Mouse (Mus musculus) limb, embryonic 13.5 days (tissue): ENCODE measurements at regions not wholly inside any gene's neighbourhood (a gene's known extent, or its start where the extent isn't known, plus 50 kb on each side); places are given as distances from the start of the nearest gene placed in this dataset.
A peak's percentile ranks its signal among the peaks of the same experiment; 100 is the strongest.

Experiments
- ATAC-seq: fragments of 200-750 bp; cut with Nextera tagmentation; 2 replicates; pipeline ENCODE4 v1.8.0; 2017; ENCODE audit warnings: low read depth, moderate number of reproducible peaks, moderate TSS enrichment; ENCODE audit not compliant: low FRiP score
- H3K27ac ChIP-seq: fragments of 300-500 bp; sonication (generic); 2 replicates; pipeline ENCODE4 v1.5.1; 2015; ENCODE audit warnings: inconsistent platforms, mild to moderate bottlenecking, moderate library complexity
- H3K27me3 ChIP-seq: fragments of 300-500 bp; sonication (generic); 2 replicates; pipeline ENCODE4 v1.6.1; 2015; ENCODE audit warnings: mild to moderate bottlenecking, inconsistent platforms
- H3K36me3 ChIP-seq: fragments of 300-500 bp; sonication (generic); 2 replicates; pipeline ENCODE4 v1.6.1; 2015; ENCODE audit warnings: inconsistent platforms, mild to moderate bottlenecking, moderate library complexity
- H3K4me1 ChIP-seq: fragments of 300-500 bp; sonication (generic); 2 replicates; pipeline ENCODE4 v1.6.1; 2015; ENCODE audit warnings: inconsistent platforms
- H3K4me2 ChIP-seq: fragments of 300-500 bp; sonication (generic); replicated peaks from 2 replicates; pipeline ENCODE4 v1.6.1; 2015; ENCODE audit warnings: inconsistent platforms, mild to moderate bottlenecking, moderate library complexity
- H3K4me3 ChIP-seq: fragments of 300-500 bp; sonication (generic); 2 replicates; pipeline ENCODE4 v1.5.1; 2015; ENCODE audit warnings: moderate library complexity, mild to moderate bottlenecking, inconsistent platforms
- H3K9ac ChIP-seq: fragments of 300-500 bp; sonication (generic); 2 replicates; pipeline ENCODE4 v1.6.1; 2015; ENCODE audit warnings: mild to moderate bottlenecking, inconsistent platforms
- H3K9me3 ChIP-seq: fragments of 300-500 bp; sonication (generic); 2 replicates; pipeline ENCODE4 v1.6.1; 2016; ENCODE audit warnings: inconsistent platforms
- WGBS: fragments of 180-500 bp; shearing (Covaris S2); methylation state at CpG from one replicate; pipeline ENCODE4 v1.1.7; 2015; 5-methylcytosine and 5-hydroxymethylcytosine counted together

GRCm38 (mm10) chr7:115331698-115332097 lies 588.2 kb downstream of the Insc start:
- WGBS, result 85% methylated on average over 1 of the region's 1 CpGs

GRCm38 (mm10) chr7:115333046-115333577 lies 589.6 kb downstream of the Insc start:
- Histone ChIP-seq H3K36me3 (no peaks in the 10 kb centered on the region), H3K4me3 (no peak overlapping the region), H3K9ac (no peak overlapping the region), H3K9me3 (peaks cover 7% of the 10 kb centered on the region), H3K4me2 (no peak overlapping the region), H3K4me1 (no peaks in the 10 kb centered on the region), H3K27ac (no peak overlapping the region), H3K27me3 (no peaks in the 10 kb centered on the region)
- 30% methylated on average over 1 of the region's 1 CpGs for WGBS
- no peak for ATAC-seq

More at GRCm38 (mm10) chr7:115331698-115332097, 588.2 kb downstream of the Insc start:
- no peak overlapping the region for H3K27ac ChIP-seq
- H3K4me3 ChIP-seq, result no peak overlapping the region
- no peaks in the 10 kb centered on the region for H3K36me3 ChIP-seq
- H3K9me3 ChIP-seq, result no peaks in the 10 kb centered on the region
- no peaks in the 10 kb centered on the region for H3K27me3 ChIP-seq
- H3K4me2 ChIP-seq, result no peak overlapping the region
- H3K9ac ChIP-seq, result no peak overlapping the region
- H3K4me1 ChIP-seq, result no peaks in the 10 kb centered on the region
- no peak for ATAC-seq

DNA sequence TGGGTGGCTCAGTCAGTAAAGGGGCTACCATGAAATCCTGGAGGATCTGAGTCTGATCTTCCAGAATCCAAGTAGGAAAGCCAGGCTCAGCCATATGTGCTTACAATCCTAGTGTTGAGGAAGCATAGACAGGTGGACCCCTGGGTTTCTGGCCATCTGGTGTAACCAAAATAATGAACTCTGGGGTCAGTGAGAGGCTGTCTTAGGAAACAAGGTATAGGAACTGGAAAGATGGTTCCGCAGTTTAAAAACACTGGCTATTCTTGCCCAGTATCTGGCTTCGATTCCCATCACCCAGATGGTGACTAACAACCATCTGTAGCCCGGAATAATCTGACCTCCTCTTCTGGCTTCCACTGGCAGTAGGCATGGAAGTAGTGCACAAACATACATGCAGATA lies 591.6 kb downstream of the Insc start:
- no peak overlapping the region for H3K27ac ChIP-seq
- H3K4me2 ChIP-seq, result no peak overlapping the region
- H3K4me3 ChIP-seq, result no peak overlapping the region
- peaks cover 1% of the 10 kb centered on the region; the same call in 1 of the 2 replicates for H3K4me1 ChIP-seq
- WGBS, result 90% methylated on average over 3 of the region's 3 CpGs
- no peaks in the 10 kb centered on the region for H3K27me3 ChIP-seq
- ATAC-seq, result no peak
- H3K9me3 ChIP-seq, result peaks cover 7% of the 10 kb centered on the region
- H3K9ac ChIP-seq, result no peak overlapping the region
- no peaks in the 10 kb centered on the region for H3K36me3 ChIP-seq

DNA sequence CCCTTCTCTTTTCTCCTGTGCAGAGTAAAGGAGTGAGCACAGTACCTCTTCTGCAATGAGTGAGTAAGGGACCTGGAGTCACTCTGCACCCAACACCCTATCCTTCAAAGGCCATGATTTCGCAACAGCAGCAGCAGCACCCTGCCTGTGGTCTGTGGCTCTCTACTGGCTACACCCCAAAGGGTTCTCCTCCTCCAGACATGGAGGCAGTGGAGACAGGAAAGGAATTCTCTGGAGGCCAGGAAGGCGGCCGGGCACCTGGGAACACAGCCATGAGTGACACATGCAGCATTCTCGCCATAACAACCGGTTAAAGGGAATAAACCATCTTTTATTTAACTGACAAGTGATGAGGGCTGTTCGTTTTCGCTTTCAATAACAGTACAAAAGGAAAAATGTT lies 596.7 kb downstream of the Insc start:
- Histone ChIP-seq H3K27ac (no peak overlapping the region), H3K36me3 (no peaks in the 10 kb centered on the region), H3K9me3 (peaks cover 7% of the 10 kb centered on the region), H3K9ac (no peak overlapping the region), H3K4me1 (peaks cover 6% of the 10 kb centered on the region; the same call in 1 of the 2 replicates), H3K27me3 (no peaks in the 10 kb centered on the region), H3K4me3 (no peak overlapping the region), H3K4me2 (no peak overlapping the region)
- no peak for ATAC-seq
- 80% methylated on average over 7 of the region's 7 CpGs for WGBS

GRCm38 (mm10) chr7:115341007-115341406 lies 597.5 kb downstream of the Insc start:
- no peak overlapping the region for H3K27ac ChIP-seq
- WGBS, result 71% methylated on average over 4 of the region's 4 CpGs
- H3K4me2 ChIP-seq, result no peak overlapping the region
- H3K36me3 ChIP-seq, result no peaks in the 10 kb centered on the region
- no peak overlapping the region for H3K4me3 ChIP-seq
- no peaks in the 10 kb centered on the region for H3K27me3 ChIP-seq
- no peak for ATAC-seq
- H3K9me3 ChIP-seq, result peaks cover 7% of the 10 kb centered on the region
- no peak overlapping the region for H3K9ac ChIP-seq
- H3K4me1 ChIP-seq, result peaks cover 6% of the 10 kb centered on the region; the same call in 1 of the 2 replicates

DNA sequence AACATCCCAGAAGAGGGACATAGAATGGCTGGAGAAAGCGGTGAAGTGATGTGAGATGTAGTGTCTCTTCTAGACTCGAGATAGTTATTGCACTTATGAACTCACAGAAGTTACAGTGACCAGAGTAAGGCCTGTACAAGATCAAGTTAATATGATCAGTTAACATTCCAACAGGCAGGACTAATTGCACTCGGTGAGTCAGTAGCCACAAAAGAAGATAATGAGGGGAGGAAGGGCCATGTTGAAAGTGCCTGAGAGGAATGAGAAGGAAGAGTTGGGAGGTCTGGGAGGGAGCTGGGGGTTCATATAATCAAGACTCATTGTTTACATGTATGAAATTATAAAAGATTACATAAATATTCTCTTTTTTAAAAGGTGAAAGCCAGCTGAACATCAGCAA lies 602.3 kb downstream of the Insc start:
- no peaks in the 10 kb centered on the region for H3K9me3 ChIP-seq
- 0 out of 2 replicates have a peak, but pooled peaks cover 10% of the 10 kb centered on the region for H3K4me1 ChIP-seq
- 77% methylated on average over 3 of the region's 3 CpGs for WGBS
- H3K36me3 ChIP-seq, result no peaks in the 10 kb centered on the region
- ATAC-seq, result no peak
- H3K4me3 ChIP-seq, result no peak overlapping the region
- H3K9ac ChIP-seq, result no peak overlapping the region
- no peak overlapping the region for H3K4me2 ChIP-seq
- no peak overlapping the region for H3K27ac ChIP-seq
- H3K27me3 ChIP-seq, result no peaks in the 10 kb centered on the region

GRCm38 (mm10) chr7:115358711-115359110 lies 615.2 kb downstream of the Insc start:
- H3K36me3 ChIP-seq, result no peaks in the 10 kb centered on the region
- no peaks in the 10 kb centered on the region for H3K9me3 ChIP-seq
- H3K4me2 ChIP-seq, result no peak overlapping the region
- no peak overlapping the region for H3K4me3 ChIP-seq
- H3K27ac ChIP-seq, result no peak overlapping the region
- no peaks in the 10 kb centered on the region for H3K4me1 ChIP-seq
- no peaks in the 10 kb centered on the region for H3K27me3 ChIP-seq
- no peak overlapping the region for H3K9ac ChIP-seq
- 81% methylated on average over 6 of the region's 6 CpGs for WGBS
- no peak for ATAC-seq

GRCm38 (mm10) chr7:115360142-115360541 lies 616.6 kb downstream of the Insc start:
- Histone ChIP-seq H3K4me2 (no peak overlapping the region), H3K27ac (no peak overlapping the region), H3K4me1 (no peaks in the 10 kb centered on the region), H3K9ac (no peak overlapping the region), H3K27me3 (0 out of 2 replicates have a peak, but pooled peaks cover 4% of the 10 kb centered on the region), H3K4me3 (no peak overlapping the region), H3K9me3 (no peaks in the 10 kb centered on the region), H3K36me3 (no peaks in the 10 kb centered on the region)
- 83% methylated on average over 3 of the region's 3 CpGs for WGBS
- ATAC-seq, result no peak

DNA sequence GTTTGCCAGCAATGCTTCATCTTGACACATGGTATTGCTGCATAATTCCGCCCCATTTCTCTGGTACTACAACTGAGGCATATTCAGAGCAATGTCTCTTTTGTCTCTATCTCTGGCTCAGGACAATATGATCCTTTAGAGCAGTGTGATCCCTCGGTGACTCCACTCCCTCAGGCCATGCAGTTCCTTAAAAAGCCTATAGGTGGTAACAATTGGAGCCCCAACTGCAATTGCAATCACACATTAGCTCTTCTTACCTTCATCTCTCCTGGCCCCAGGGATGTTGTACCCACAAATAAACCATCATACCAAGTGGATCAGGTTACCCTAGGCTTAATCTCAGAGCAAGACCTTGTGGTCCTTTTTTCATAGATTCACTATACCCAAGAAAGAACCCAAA lies 618.6 kb downstream of the Insc start:
- Histone ChIP-seq H3K9ac (no peak overlapping the region), H3K4me2 (no peak overlapping the region), H3K4me1 (peaks cover 15% of the 10 kb centered on the region), H3K27me3 (0 out of 2 replicates have a peak, but pooled peaks cover 4% of the 10 kb centered on the region), H3K36me3 (no peaks in the 10 kb centered on the region), H3K27ac (no peak overlapping the region), H3K4me3 (no peak overlapping the region), H3K9me3 (no peaks in the 10 kb centered on the region)
- 86% methylated on average over 2 of the region's 2 CpGs for WGBS
- ATAC-seq, result no peak

DNA sequence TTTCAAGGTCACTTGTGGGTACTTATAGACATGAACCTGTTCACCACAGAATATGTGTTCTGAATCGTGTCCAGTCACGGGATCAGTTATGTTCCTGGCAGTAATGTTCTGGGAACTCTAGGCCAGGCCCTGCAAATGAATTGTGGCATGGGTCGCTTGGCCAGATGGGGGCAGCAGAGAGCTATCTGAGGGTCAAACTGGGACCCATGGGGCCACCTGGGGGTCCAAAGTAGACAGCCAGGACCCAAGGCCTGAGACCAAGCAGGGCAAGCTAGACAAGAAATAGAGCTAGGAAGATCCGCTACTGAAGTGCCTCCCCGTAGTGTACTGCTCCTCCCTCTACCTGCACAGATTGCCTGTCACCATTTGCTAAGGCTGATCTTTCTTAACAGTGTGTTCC lies 623.4 kb downstream of the Insc start:
- Histone ChIP-seq H3K4me1 (peaks cover 35% of the 10 kb centered on the region), H3K4me3 (no peak overlapping the region), H3K9me3 (no peaks in the 10 kb centered on the region), H3K4me2 (no peak overlapping the region), H3K9ac (no peak overlapping the region), H3K36me3 (no peaks in the 10 kb centered on the region), H3K27me3 (0 out of 2 replicates have a peak, but pooled peaks cover 4% of the 10 kb centered on the region), H3K27ac (no peak overlapping the region)
- 0 out of 2 replicates have a peak, but pooled peaks have one; percentile 37 for ATAC-seq
- 36% methylated on average over 5 of the region's 5 CpGs for WGBS

GRCm38 (mm10) chr7:115371143-115371542 lies 627.6 kb downstream of the Insc start:
- 54% methylated on average over 9 of the region's 9 CpGs for WGBS
- H3K27ac ChIP-seq, result peak overlapping the region; percentile 49

GRCm38 (mm10) chr7:115372921-115373320 lies 629.4 kb downstream of the Insc start:
- H3K27me3 ChIP-seq, result no peaks in the 10 kb centered on the region
- no peak overlapping the region for H3K4me3 ChIP-seq
- 44% methylated on average over 2 of the region's 2 CpGs for WGBS
- H3K9ac ChIP-seq, result no peak overlapping the region
- no peak overlapping the region for H3K4me2 ChIP-seq
- H3K4me1 ChIP-seq, result peaks cover 17% of the 10 kb centered on the region; the same call in 1 of the 2 replicates
- H3K9me3 ChIP-seq, result no peaks in the 10 kb centered on the region
- ATAC-seq, result no peak
- H3K36me3 ChIP-seq, result no peaks in the 10 kb centered on the region
- H3K27ac ChIP-seq, result 0 out of 2 replicates have a peak overlapping the region, but pooled peaks have one; percentile 1

More at GRCm38 (mm10) chr7:115371143-115371542, 627.6 kb downstream of the Insc start:
- H3K9me3 ChIP-seq, result no peaks in the 10 kb centered on the region
- H3K36me3 ChIP-seq, result no peaks in the 10 kb centered on the region
- no peak overlapping the region for H3K9ac ChIP-seq
- peak; percentile 87 for ATAC-seq
- H3K4me1 ChIP-seq, result peaks cover 34% of the 10 kb centered on the region
- H3K4me2 ChIP-seq, result no peak overlapping the region
- H3K4me3 ChIP-seq, result no peak overlapping the region
- no peaks in the 10 kb centered on the region for H3K27me3 ChIP-seq
